Mouse (Mus musculus) MEL (cell line): ENCODE results near the gene Cdc40. TPM values are rescaled to one million over a fixed set of nuclear protein-coding genes. Genes with fewer than 3 reads are reported as not detected.

Experiments used
- DNase-seq: peaks from one replicate; pipeline ENCODE4 v3.0.0; 2011; ENCODE audit warnings: low read depth, low spot score
- H3K27ac ChIP-seq: 2 replicates; pipeline ENCODE4 v1.5.1; 2012; ENCODE audit warnings: low read depth, mild to moderate bottlenecking, control low read depth, low read length, moderate library complexity; ENCODE audit not compliant: control insufficient read depth
- H3K27me3 ChIP-seq, 2 experiments: fragments of 150-350 bp in 1 of 2; sonication (generic) in 1 of 2; 2 replicates each; pipeline ENCODE4 v1.6.1; 2012; ENCODE audit warnings: low read length in 2 of 2, mild to moderate bottlenecking in 2 of 2, improper control_type of control experiment in 1 of 2, moderate library complexity in 1 of 2; ENCODE audit not compliant: insufficient read depth in 2 of 2, control insufficient read depth in 1 of 2
- H3K36me3 ChIP-seq, 2 experiments: 2 replicates each; pipeline ENCODE4 v1.6.1; 2012 to 2014; ENCODE audit warnings: low read length in 2 of 2, improper control_type of control experiment in 1 of 2, inconsistent platforms in 1 of 2, mild to moderate bottlenecking in 1 of 2; ENCODE audit not compliant: insufficient read depth in 2 of 2, control insufficient read depth in 1 of 2
- H3K4me1 ChIP-seq, 2 experiments: fragments of 150-350 bp in 1 of 2; sonication (generic) in 1 of 2; 2 replicates each; pipeline ENCODE4 v1.6.1; 2012; ENCODE audit warnings: low read length in 2 of 2, improper control_type of control experiment in 1 of 2, mild to moderate bottlenecking in 1 of 2; ENCODE audit not compliant: insufficient read depth in 2 of 2, control insufficient read depth in 1 of 2
- H3K4me3 ChIP-seq, 2 experiments: fragments of 150-350 bp in 1 of 2; sonication (generic) in 1 of 2; 2 replicates each; pipeline ENCODE4 v1.5.1; 2012; ENCODE audit warnings: low read depth in 2 of 2, low read length in 2 of 2, mild to moderate bottlenecking in 2 of 2, moderate library complexity in 2 of 2, control low read depth in 1 of 2, improper control_type of control experiment in 1 of 2; ENCODE audit not compliant: control insufficient read depth in 1 of 2, insufficient read depth in 1 of 2
- H3K79me2 ChIP-seq: 2 replicates; pipeline ENCODE4 v1.6.1; 2012; ENCODE audit warnings: mild to moderate bottlenecking, low read length, moderate library complexity; ENCODE audit not compliant: control insufficient read depth, poor library complexity, insufficient read depth
- H3K9ac ChIP-seq: 2 replicates; pipeline ENCODE4 v1.6.1; 2012; ENCODE audit warnings: low read depth, mild to moderate bottlenecking, control low read depth, low read length, moderate library complexity; ENCODE audit not compliant: control insufficient read depth, poor library complexity, severe bottlenecking
- H3K9me3 ChIP-seq: fragments of 150-350 bp; sonication (generic); replicated peaks from 2 replicates; pipeline ENCODE4 v1.6.1; 2012; ENCODE audit warnings: mild to moderate bottlenecking, low read length, improper control_type of control experiment, moderate library complexity; ENCODE audit not compliant: insufficient read depth
- BHLHE40 ChIP-seq: IDR thresholded peaks from 2 replicates; pipeline ENCODE4 v1.6.1; 2012; ENCODE audit warnings: low read depth, mild to moderate bottlenecking, inconsistent platforms, low read length, improper control_type of control experiment, borderline replicate concordance
- CHD1 ChIP-seq: IDR thresholded peaks from 2 replicates; pipeline ENCODE4 v1.6.1; 2012; ENCODE audit warnings: low read depth, mild to moderate bottlenecking, inconsistent platforms, low read length, improper control_type of control experiment
- CHD2 ChIP-seq: IDR thresholded peaks from 2 replicates; pipeline ENCODE4 v1.6.1; 2011; ENCODE audit warnings: low read length, improper control_type of control experiment
- EP300 ChIP-seq, 2 experiments: IDR thresholded peaks; 2 replicates each; pipeline ENCODE4 v1.6.1; 2011; ENCODE audit warnings: improper control_type of control experiment in 2 of 2, low read length in 2 of 2, low read depth in 1 of 2, mild to moderate bottlenecking in 1 of 2
- ETS1 ChIP-seq: IDR thresholded peaks from 2 replicates; pipeline ENCODE4 v1.6.1; 2012; ENCODE audit warnings: low read depth, mild to moderate bottlenecking, inconsistent platforms, low read length, improper control_type of control experiment, moderate library complexity
- GATA1 ChIP-seq: IDR thresholded peaks from 2 replicates; pipeline ENCODE4 v1.6.1; 2011; ENCODE audit warnings: low read depth, low read length, improper control_type of control experiment
- HCFC1 ChIP-seq: IDR thresholded peaks from 2 replicates; pipeline ENCODE4 v1.6.1; 2012; ENCODE audit warnings: low read depth, mild to moderate bottlenecking, inconsistent platforms, low read length, improper control_type of control experiment, moderate library complexity
- MAFK ChIP-seq: IDR thresholded peaks from 2 replicates; pipeline ENCODE4 v1.6.1; 2011; ENCODE audit warnings: low read depth, mild to moderate bottlenecking, low read length, improper control_type of control experiment, borderline replicate concordance
- MAZ ChIP-seq: IDR thresholded peaks from 2 replicates; pipeline ENCODE4 v1.6.1; 2012; ENCODE audit warnings: low read depth, mild to moderate bottlenecking, inconsistent platforms, low read length, improper control_type of control experiment
- MEF2A ChIP-seq: IDR thresholded peaks from 2 replicates; pipeline ENCODE4 v1.6.1; 2014; ENCODE audit warnings: low read depth, mild to moderate bottlenecking, inconsistent platforms, low read length, improper control_type of control experiment; ENCODE audit not compliant: poor library complexity, insufficient replicate concordance, severe bottlenecking; ENCODE audit errors: extremely low read depth
- MXI1 ChIP-seq: IDR thresholded peaks from 2 replicates; pipeline ENCODE4 v1.6.1; 2011; ENCODE audit warnings: mild to moderate bottlenecking, low read depth, low read length, improper control_type of control experiment
- MYB ChIP-seq: IDR thresholded peaks from 2 replicates; pipeline ENCODE4 v1.6.1; 2011; ENCODE audit warnings: mild to moderate bottlenecking, low read depth, low read length, improper control_type of control experiment
- NELFE ChIP-seq: IDR thresholded peaks from 2 replicates; pipeline ENCODE4 v1.6.1; 2011; ENCODE audit warnings: low read depth, low read length, improper control_type of control experiment
- POLR2A ChIP-seq, 2 experiments: IDR thresholded peaks; 2 replicates each; pipeline ENCODE4 v1.6.1; 2011 to 2012; ENCODE audit warnings: low read length in 2 of 2, mild to moderate bottlenecking in 2 of 2, control low read depth in 1 of 2, improper control_type of control experiment in 1 of 2, low read depth in 1 of 2, moderate library complexity in 1 of 2; ENCODE audit not compliant: control insufficient read depth in 1 of 2, insufficient read depth in 1 of 2, poor library complexity in 1 of 2
- POLR2AphosphoS5 ChIP-seq: IDR thresholded peaks from 2 replicates; pipeline ENCODE4 v1.6.1; 2012; ENCODE audit warnings: low read depth, borderline replicate concordance, mild to moderate bottlenecking, inconsistent platforms, low read length, moderate library complexity, mixed read lengths
- RAD21 ChIP-seq: IDR thresholded peaks from 2 replicates; pipeline ENCODE4 v1.6.1; 2011; ENCODE audit warnings: mild to moderate bottlenecking, low read depth, low read length, improper control_type of control experiment
- SIN3A ChIP-seq: IDR thresholded peaks from 2 replicates; pipeline ENCODE4 v1.6.1; 2012; ENCODE audit warnings: low read length, improper control_type of control experiment, inconsistent platforms
- TAL1 ChIP-seq: IDR thresholded peaks from 2 replicates; pipeline ENCODE4 v1.6.1; 2012; ENCODE audit warnings: mild to moderate bottlenecking, inconsistent platforms, low read length, moderate library complexity, mixed read lengths
- TCF12 ChIP-seq: IDR thresholded peaks from 2 replicates; pipeline ENCODE4 v1.6.1; 2014; ENCODE audit warnings: low read depth, mild to moderate bottlenecking, inconsistent platforms, low read length, improper control_type of control experiment, moderate library complexity
- USF1 ChIP-seq: IDR thresholded peaks from 2 replicates; pipeline ENCODE4 v1.6.1; 2014; ENCODE audit warnings: low read depth, mild to moderate bottlenecking, inconsistent platforms, low read length, improper control_type of control experiment, moderate library complexity
- ZMIZ1 ChIP-seq: IDR thresholded peaks from 2 replicates; pipeline ENCODE4 v1.6.1; 2012; ENCODE audit warnings: low read depth, mild to moderate bottlenecking, inconsistent platforms, low read length, improper control_type of control experiment, moderate library complexity
- ZNF384 ChIP-seq: IDR thresholded peaks from 2 replicates; pipeline ENCODE4 v1.6.1; 2012; ENCODE audit warnings: low read depth, mild to moderate bottlenecking, inconsistent platforms, low read length, improper control_type of control experiment
- polyA plus RNA-seq, 2 experiments: library from polyadenylated mRNA; stranded (reverse) in 1 of 2; unstranded in 1 of 2; fragments of >175 nt in 1 of 2; fragments of >200 nt in 1 of 2; gene quantifications; 2 replicates each; pipeline versions ENCODE4 v1.2.1 to v1.2.4; 2012; ENCODE audit warnings: low replicate concordance in 2 of 2, low read depth in 1 of 2; ENCODE audit not compliant: insufficient read length in 2 of 2, insufficient read depth in 1 of 2, missing spikeins in 1 of 2
- total RNA-seq: library from RNA; depleted of rRNA; stranded (reverse); fragments of 300-350 nt; gene quantifications from 2 replicates; pipeline ENCODE4 v1.2.3, GENCODE M21; 2012

The Cdc40 gene
- total and polyA plus RNA-seq, 3 experiments, result 11.9 to 68.5 (median 35.5) TPM

- H3K9ac ChIP-seq, result no peak overlapping the region
- H3K27me3 ChIP-seq, result no peaks in the 10 kb centered on the region
- H3K4me1 ChIP-seq, result peaks cover 3 to 8% of the 10 kb centered on the region in 2 experiments
- H3K27ac ChIP-seq, result no peak overlapping the region
- DNase-seq, result peak; percentile 40
- peaks cover 9 to 18% of the 10 kb centered on the region in 2 experiments for H3K36me3 ChIP-seq
- no peaks in the 10 kb centered on the region for H3K79me2 ChIP-seq
- no peaks in the 10 kb centered on the region for H3K9me3 ChIP-seq
- no peak overlapping the region for H3K4me3 ChIP-seq
- TF ChIP-seq MEF2A, result no peak
- TF ChIP-seq MAFK, result peak; percentile 68; the same call in 1 of the 2 replicates
- 0 out of 2 replicates have a peak, but pooled peaks have one; percentile 32 for TF ChIP-seq GATA1
- TF ChIP-seq EP300 (IDR thresholded peaks at IDR 0.05; ENCODE audit: low read depth in 1 of 2, low read length in 2 of 2), result 0 out of 4 replicates have a peak, but pooled peaks of 1 of the 2 experiments have one; percentile 32
- no peak for TF ChIP-seq USF1
- no peak for TF ChIP-seq CHD2
- no peak for TF ChIP-seq CHD1
- TF ChIP-seq ETS1, result peak; percentile 70
- TF ChIP-seq, all 39 proteins: peak for 4
Measured at GRCm38 (mm10) chr10:40850644-40851043, 32.5 kb downstream of the Cdc40 start.

GRCm38 (mm10) chr10:40847176-40847874 lies 35.8 kb downstream of the Cdc40 start:
- H3K36me3 ChIP-seq, result peaks cover 9 to 17% of the 10 kb centered on the region in 2 experiments
- H3K9me3 ChIP-seq, result no peaks in the 10 kb centered on the region
- TF ChIP-seq POLR2A (IDR thresholded peaks at IDR 0.05; ENCODE audit: control insufficient read depth in 1 of 2, insufficient read depth in 1 of 2, low read depth in 1 of 2, low read length in 2 of 2, poor library complexity in 1 of 2) (no peak), ZMIZ1 (no peak), MYB (no peak), CHD2 (no peak), NELFE (no peak), RAD21 (no peak), MAZ (no peak), USF1 (no peak), POLR2AphosphoS5 (no peak), ZNF384 (no peak), HCFC1 (no peak), TCF12 (no peak), ETS1 (no peak), BHLHE40 (no peak), MXI1 (no peak), TAL1 (no peak), SIN3A (no peak)
- peaks cover 3 to 8% of the 10 kb centered on the region in 2 experiments for H3K4me1 ChIP-seq
- no peak overlapping the region for H3K27ac ChIP-seq
- no peak for DNase-seq
- no peaks in the 10 kb centered on the region for H3K79me2 ChIP-seq
- H3K9ac ChIP-seq, result no peak overlapping the region
- no peak overlapping the region for H3K4me3 ChIP-seq
- H3K27me3 ChIP-seq, result no peaks in the 10 kb centered on the region
